Mouse (Mus musculus): ENCODE data around the gene Hipk4. TPM values are rescaled to one million over a fixed set of nuclear protein-coding genes. Genes with fewer than 3 reads are reported as not detected.

Hipk4 gene
- polyA plus RNA-seq, 1 experiment = 0.48 TPM

DNA sequence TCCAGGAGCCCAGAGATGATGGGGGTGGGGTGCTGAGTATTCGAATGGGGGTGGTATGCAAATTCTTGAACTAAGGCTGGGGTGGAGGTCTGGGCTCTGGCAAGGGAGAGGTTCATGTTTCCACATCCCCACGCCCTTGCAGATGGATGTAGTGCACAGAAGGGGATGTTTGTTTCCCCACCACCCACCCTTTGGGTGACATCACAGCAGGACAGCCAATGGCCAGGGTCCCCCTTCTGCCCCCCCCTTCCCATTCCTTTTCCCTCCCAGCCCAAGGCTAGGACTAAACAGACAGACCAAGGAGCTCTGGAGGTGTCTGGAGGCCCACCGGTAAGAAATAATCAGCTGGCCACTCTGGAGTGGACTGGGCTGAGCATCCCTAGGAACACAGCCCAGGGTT lies 24.0 kb upstream of the Hipk4 start, which contains the start of gene Prx:
Gene Prx (plus strand): TSS at position 289 of the 400 bp plus-strand sequence.
- Histone ChIP-seq H3K27me3 (replicated peaks; ENCODE audit: control insufficient read depth, insufficient read depth, low read length) (no peaks in the 10 kb centered on the region), H3K4me3 (ENCODE audit: insufficient read depth, low read depth, low read length) (no peak within 1 kb of the TSS), H3K4me1 (ENCODE audit: control insufficient read depth, insufficient read depth, low read length) (no peaks in the 10 kb centered on the region), H3K36me3 (ENCODE audit: control insufficient read depth, insufficient read depth, low read length) (no peaks in the 10 kb centered on the region), H3K27ac (ENCODE audit: insufficient read depth, low read depth, low read length) (no peak within 1 kb of the TSS)
- TF ChIP-seq CTCF (conservative IDR thresholded peaks at IDR 0.05; ENCODE audit: insufficient read depth, insufficient read length, low read depth, low read length) (no peak), POLR2A (IDR thresholded peaks at IDR 0.05; ENCODE audit: low read depth, low read length) (no peak)
- 56% methylated on average over 3 of the region's 3 CpGs for WGBS
- DNase-seq = no peak

DNA sequence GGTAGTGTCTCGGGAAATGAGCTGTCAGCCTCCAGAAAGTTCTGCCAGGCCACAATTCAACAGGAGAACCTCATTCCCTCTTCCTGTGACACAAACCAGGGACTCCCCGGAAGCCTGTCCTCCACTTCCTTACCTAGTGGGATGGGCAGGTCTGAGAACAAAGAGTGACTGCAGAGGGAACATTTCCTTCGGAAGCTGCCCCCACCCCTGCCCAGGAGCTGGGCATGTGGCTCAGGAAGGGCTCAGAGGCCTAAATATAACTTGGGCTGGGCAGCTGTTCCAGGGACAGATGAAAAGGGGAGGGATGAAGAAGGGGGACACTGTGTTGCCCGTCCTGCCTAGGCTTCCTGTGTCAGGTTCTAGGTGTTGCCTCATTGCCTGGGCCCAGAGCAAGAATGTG lies 21.4 kb upstream of the Hipk4 start:
- WGBS = 69% methylated on average over 4 of the region's 4 CpGs

DNA sequence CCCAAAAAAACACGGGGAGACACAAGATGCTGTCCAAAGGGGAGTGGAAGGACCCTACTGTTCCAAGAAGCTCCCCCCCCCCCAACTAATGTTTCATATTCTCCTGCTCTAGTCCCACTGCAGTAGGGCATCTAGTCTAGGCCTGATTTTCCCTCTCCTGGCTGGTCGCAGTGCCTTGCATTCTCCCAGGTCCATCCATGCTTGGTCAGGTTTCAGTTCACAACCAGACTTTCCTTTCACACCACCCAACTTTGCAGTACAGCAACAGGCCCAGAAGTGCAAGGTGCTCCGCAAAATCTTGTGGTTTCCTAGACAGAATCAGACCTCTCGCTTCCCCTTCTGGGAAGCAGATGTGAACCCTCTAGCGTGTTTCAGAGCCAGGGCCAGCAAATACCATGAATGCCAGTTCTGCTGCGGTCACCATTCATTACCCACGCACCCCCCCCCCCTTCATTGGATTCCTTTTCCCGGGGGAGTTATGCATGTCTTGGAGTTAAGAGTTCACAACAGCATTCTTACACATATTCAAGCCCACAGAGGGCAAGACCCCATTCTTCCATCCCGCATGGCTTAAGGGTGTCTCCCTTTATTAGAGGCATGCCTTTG lies 16.2 kb upstream of the Hipk4 start:
- no peaks in the 10 kb centered on the region for H3K36me3 ChIP-seq (ENCODE audit: control insufficient read depth, insufficient read depth, low read length)
- H3K27me3 ChIP-seq (replicated peaks; ENCODE audit: control insufficient read depth, insufficient read depth, low read length) = no peaks in the 10 kb centered on the region
- H3K4me1 ChIP-seq (ENCODE audit: control insufficient read depth, insufficient read depth, low read length) = no peaks in the 10 kb centered on the region
- peak overlapping the region; percentile 37 for H3K27ac ChIP-seq (ENCODE audit: insufficient read depth, low read depth, low read length)
- H3K4me3 ChIP-seq (ENCODE audit: insufficient read depth, low read depth, low read length) = no peak overlapping the region
- TF ChIP-seq POLR2A (IDR thresholded peaks at IDR 0.05; ENCODE audit: low read depth, low read length) = no peak
- no peak for TF ChIP-seq CTCF (conservative IDR thresholded peaks at IDR 0.05; ENCODE audit: insufficient read depth, insufficient read length, low read depth, low read length)
- no peak for DNase-seq
- 21% methylated on average over 9 of the region's 9 CpGs for WGBS

More for the DNA sequence above, 21.4 kb upstream of the Hipk4 start:
- Histone ChIP-seq H3K27me3 (replicated peaks; ENCODE audit: control insufficient read depth, insufficient read depth, low read length) (no peaks in the 10 kb centered on the region), H3K4me3 (ENCODE audit: insufficient read depth, low read depth, low read length) (no peak overlapping the region), H3K27ac (ENCODE audit: insufficient read depth, low read depth, low read length) (peak overlapping the region; percentile 67; the same call in 1 of the 2 replicates), H3K36me3 (ENCODE audit: control insufficient read depth, insufficient read depth, low read length) (no peaks in the 10 kb centered on the region), H3K4me1 (ENCODE audit: control insufficient read depth, insufficient read depth, low read length) (no peaks in the 10 kb centered on the region)
- peak; percentile 76 for DNase-seq
- TF ChIP-seq CTCF (conservative IDR thresholded peaks at IDR 0.05; ENCODE audit: insufficient read depth, insufficient read length, low read depth, low read length) (no peak), POLR2A (IDR thresholded peaks at IDR 0.05; ENCODE audit: low read depth, low read length) (no peak)

DNA sequence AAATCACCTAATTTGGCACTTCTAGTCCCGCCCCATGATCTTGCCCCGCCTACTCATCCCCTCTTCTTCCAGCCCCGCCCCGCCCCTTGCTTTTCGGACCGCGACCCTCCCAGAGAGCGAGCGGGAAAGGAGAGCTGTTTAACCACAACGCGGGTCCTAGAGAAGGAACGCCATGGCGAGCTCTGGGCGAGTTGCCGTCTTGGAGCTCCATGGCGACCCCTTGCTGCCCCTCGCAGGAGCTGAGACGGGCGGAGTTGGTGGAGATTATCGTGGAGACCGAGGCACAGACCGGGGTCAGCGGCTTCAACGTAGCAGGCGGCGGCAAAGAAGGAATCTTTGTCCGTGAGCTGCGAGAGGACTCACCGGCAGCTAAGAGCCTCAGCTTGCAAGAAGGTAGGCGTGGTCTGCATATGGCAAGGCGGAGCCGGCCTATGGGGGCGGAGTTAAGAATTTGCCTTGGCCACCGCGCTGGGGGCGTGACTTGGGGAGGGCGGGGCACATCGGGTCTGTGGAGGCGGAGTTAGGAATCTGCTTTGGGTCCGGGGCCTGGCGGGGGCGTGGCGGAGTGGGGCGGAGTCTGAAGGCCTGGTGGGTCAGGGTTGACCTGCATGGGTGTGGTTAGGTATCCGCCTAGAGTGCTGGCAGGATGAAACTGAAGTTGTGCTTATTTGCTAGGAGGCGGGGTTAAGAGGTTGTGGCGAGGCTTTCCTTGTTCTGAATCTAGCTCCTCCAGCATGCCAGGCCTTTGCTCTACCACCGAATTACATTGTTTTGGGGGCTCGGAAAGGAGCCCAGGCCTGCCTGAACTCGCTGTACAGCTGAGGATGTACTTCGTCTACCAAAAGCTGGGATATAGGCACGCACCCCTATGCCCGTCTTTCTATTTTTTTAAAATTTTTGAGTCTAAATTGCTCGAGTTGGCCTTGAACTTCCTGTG lies 15.1 kb upstream of the Hipk4 start:
- TF ChIP-seq POLR2A (IDR thresholded peaks at IDR 0.05; ENCODE audit: low read depth, low read length) (peak; percentile 78), CTCF (conservative IDR thresholded peaks at IDR 0.05; ENCODE audit: insufficient read depth, insufficient read length, low read depth, low read length) (no peak)
- WGBS = under 1% methylated on average over 54 of the region's 54 CpGs
- Histone ChIP-seq H3K27me3 (replicated peaks; ENCODE audit: control insufficient read depth, insufficient read depth, low read length) (no peaks in the 10 kb centered on the region), H3K4me1 (ENCODE audit: control insufficient read depth, insufficient read depth, low read length) (no peaks in the 10 kb centered on the region), H3K4me3 (ENCODE audit: insufficient read depth, low read depth, low read length) (peak overlapping the region; percentile 83), H3K36me3 (ENCODE audit: control insufficient read depth, insufficient read depth, low read length) (no peaks in the 10 kb centered on the region), H3K27ac (ENCODE audit: insufficient read depth, low read depth, low read length) (peak overlapping the region; percentile 98)
- DNase-seq = peak; percentile 99

DNA sequence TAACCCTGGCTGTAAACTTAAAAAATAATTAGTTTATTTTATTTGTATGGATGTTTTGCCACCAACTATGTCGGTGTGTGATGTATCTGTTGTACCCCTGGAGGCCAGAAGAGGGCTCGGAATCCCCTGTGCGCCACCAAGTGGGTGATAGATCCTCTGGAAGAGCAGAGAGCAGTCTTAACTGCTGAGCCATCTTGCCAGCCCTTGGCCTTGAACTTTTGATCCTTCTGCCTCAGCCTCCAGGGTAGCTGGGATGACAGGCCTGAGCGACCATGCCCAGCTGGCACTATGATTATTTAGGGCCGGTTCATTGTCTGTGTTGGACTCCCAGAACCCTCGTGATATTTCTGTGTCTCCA lies 14.4 kb upstream of the Hipk4 start:
- Histone ChIP-seq H3K27ac (ENCODE audit: insufficient read depth, low read depth, low read length) (peak overlapping the region; percentile 64; the same call in 1 of the 2 replicates), H3K4me3 (ENCODE audit: insufficient read depth, low read depth, low read length) (peak overlapping the region; percentile 12; the same call in 1 of the 2 replicates)
- DNase-seq = peak; percentile 76

DNA sequence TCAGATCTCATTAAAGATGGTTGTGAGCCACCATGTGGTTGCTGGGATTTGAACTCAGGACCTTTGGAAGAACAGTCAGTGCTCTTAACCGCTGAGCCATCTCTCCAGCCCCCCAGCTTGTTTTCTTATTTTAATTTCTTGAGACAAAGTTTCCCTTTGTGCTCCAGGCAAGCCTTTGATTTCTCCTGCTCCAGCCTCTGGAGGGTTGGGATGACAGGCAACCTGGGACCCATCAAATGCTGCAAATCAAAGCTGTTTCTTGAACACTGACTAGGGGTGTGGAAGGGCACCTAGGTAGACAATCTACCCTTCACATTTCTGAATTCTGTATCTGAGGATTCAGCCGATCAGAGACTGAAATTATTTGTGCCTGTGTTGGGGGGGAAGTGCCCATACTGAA lies 12.3 kb upstream of the Hipk4 start:
- WGBS = 93% methylated on average over 2 of the region's 2 CpGs
- Histone ChIP-seq H3K27me3 (replicated peaks; ENCODE audit: control insufficient read depth, insufficient read depth, low read length) (no peaks in the 10 kb centered on the region), H3K36me3 (ENCODE audit: control insufficient read depth, insufficient read depth, low read length) (no peaks in the 10 kb centered on the region), H3K4me3 (ENCODE audit: insufficient read depth, low read depth, low read length) (no peak overlapping the region), H3K27ac (ENCODE audit: insufficient read depth, low read depth, low read length) (no peak overlapping the region), H3K4me1 (ENCODE audit: control insufficient read depth, insufficient read depth, low read length) (no peaks in the 10 kb centered on the region)
- DNase-seq = no peak
- no peak for TF ChIP-seq CTCF (conservative IDR thresholded peaks at IDR 0.05; ENCODE audit: insufficient read depth, insufficient read length, low read depth, low read length)
- TF ChIP-seq POLR2A (IDR thresholded peaks at IDR 0.05; ENCODE audit: low read depth, low read length) = no peak

More for the DNA sequence above, 14.4 kb upstream of the Hipk4 start:
- peak; percentile 78 for TF ChIP-seq CTCF (conservative IDR thresholded peaks at IDR 0.05; ENCODE audit: insufficient read depth, insufficient read length, low read depth, low read length)
- TF ChIP-seq POLR2A (IDR thresholded peaks at IDR 0.05; ENCODE audit: low read depth, low read length) = no peak
- 19% methylated on average over 6 of the region's 6 CpGs for WGBS
- no peaks in the 10 kb centered on the region for H3K27me3 ChIP-seq (replicated peaks; ENCODE audit: control insufficient read depth, insufficient read depth, low read length)
- no peaks in the 10 kb centered on the region for H3K36me3 ChIP-seq (ENCODE audit: control insufficient read depth, insufficient read depth, low read length)
- no peaks in the 10 kb centered on the region for H3K4me1 ChIP-seq (ENCODE audit: control insufficient read depth, insufficient read depth, low read length)

DNA sequence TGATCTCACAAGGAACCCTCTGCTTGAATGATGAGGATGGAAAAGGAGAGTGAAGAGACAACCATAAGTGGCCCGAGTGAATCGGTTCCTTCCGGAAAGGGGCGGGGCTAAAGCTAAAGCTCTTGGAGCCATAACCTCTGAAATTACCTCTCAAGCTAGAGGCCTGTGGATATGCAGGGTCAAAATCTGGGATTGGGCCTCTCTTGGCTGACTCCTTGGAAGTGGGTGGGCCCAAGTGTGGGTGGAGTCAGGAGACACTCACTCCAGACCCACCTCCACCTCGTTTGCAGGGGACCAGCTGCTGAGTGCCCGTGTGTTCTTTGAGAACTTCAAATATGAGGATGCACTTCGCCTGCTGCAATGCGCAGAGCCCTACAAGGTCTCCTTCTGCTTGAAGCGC lies 8.1 kb upstream of the Hipk4 start:
- DNase-seq = no peak
- Histone ChIP-seq H3K27ac (ENCODE audit: insufficient read depth, low read depth, low read length) (no peak overlapping the region), H3K36me3 (ENCODE audit: control insufficient read depth, insufficient read depth, low read length) (no peaks in the 10 kb centered on the region), H3K4me1 (ENCODE audit: control insufficient read depth, insufficient read depth, low read length) (no peaks in the 10 kb centered on the region), H3K27me3 (replicated peaks; ENCODE audit: control insufficient read depth, insufficient read depth, low read length) (no peaks in the 10 kb centered on the region), H3K4me3 (ENCODE audit: insufficient read depth, low read depth, low read length) (no peak overlapping the region)
- 57% methylated on average over 9 of the region's 9 CpGs for WGBS
- no peak for TF ChIP-seq POLR2A (IDR thresholded peaks at IDR 0.05; ENCODE audit: low read depth, low read length)
- no peak for TF ChIP-seq CTCF (conservative IDR thresholded peaks at IDR 0.05; ENCODE audit: insufficient read depth, insufficient read length, low read depth, low read length)
